Mouse (Mus musculus) inflammation-experienced regulatory T-cells, adult 6 months (primary cell): Measurements from ENCODE around the gene Prr15l. TPM values are rescaled to one million over a fixed set of nuclear protein-coding genes. Genes with fewer than 3 reads are reported as not detected.

Source experiments
- ATAC-seq: one replicate; pipeline ENCODE4 v1.8.0; 2017
- polyA plus RNA-seq, 3 experiments: library from polyadenylated mRNA; unstranded; fragments of 100-300 nt; shearing (Covaris generic); gene quantifications; one replicate each; pipeline ENCODE4 v1.2.1; 2017

Gene Prr15l
- polyA plus RNA-seq, result under 1 TPM; 0.21 to 0.62 (median 0.40) TPM

DNA sequence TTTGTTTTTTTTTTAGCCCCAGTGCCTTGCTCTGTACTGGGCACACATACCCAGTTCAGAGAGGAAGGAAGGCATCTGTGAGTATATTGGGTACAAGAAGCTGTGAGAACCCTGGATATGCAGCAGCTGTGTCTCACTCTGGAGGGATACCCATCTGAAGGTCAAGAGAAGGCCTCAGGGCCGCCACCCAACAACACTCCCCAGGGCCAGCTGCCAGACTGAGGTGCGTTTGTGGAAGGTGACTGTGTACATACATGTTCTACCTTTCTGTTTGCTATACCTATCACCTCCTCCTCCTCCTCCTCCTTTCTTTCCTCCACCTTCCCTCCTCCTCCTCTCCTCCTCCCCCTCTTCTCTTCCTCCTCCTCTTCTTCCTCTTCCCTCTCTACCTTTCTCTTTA, at the start of gene Prr15l:
TSS of gene Prr15l (plus strand) at position 17 of the 400 bp plus-strand sequence.
- ATAC-seq, result no peak

GRCm38 (mm10) chr11:96878715-96879114, 49.2 kb upstream of the Prr15l start:
- no peak for ATAC-seq

GRCm38 (mm10) chr11:96879359-96879758, 48.5 kb upstream of the Prr15l start:
- ATAC-seq, result no peak

GRCm38 (mm10) chr11:96880296-96880695, 47.6 kb upstream of the Prr15l start:
- no peak for ATAC-seq

GRCm38 (mm10) chr11:96885901-96886340, 42.0 kb upstream of the Prr15l start:
- no peak for ATAC-seq

DNA sequence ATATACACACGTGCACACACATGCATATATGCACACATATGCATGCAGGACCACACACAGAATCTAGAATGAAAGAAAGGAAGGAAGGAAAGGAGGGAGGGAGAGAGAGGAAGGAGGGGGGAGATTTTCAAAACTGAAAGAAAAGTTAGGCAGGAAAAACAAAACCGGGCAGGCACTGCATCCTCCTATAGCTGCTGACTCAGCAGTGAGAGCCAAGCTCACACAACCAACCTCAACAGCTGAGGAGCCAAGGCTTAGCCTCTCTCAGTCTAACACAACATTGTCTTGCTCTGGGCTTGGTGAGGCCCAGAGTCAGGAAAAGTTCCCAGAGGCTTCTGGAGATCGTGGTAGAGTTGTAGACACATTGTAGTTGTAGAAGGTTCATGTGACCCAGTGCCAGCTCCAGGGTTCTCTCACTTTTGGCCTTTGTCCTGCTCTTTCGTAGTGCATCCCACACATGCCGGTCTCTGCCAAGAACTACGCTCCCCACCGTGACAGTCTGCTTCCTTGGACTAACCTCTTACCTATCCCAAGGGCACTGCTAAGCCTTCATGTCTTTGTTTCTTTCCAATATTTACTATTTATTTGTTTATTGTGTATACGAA, 40.9 kb upstream of the Prr15l start:
- no peak for ATAC-seq

DNA sequence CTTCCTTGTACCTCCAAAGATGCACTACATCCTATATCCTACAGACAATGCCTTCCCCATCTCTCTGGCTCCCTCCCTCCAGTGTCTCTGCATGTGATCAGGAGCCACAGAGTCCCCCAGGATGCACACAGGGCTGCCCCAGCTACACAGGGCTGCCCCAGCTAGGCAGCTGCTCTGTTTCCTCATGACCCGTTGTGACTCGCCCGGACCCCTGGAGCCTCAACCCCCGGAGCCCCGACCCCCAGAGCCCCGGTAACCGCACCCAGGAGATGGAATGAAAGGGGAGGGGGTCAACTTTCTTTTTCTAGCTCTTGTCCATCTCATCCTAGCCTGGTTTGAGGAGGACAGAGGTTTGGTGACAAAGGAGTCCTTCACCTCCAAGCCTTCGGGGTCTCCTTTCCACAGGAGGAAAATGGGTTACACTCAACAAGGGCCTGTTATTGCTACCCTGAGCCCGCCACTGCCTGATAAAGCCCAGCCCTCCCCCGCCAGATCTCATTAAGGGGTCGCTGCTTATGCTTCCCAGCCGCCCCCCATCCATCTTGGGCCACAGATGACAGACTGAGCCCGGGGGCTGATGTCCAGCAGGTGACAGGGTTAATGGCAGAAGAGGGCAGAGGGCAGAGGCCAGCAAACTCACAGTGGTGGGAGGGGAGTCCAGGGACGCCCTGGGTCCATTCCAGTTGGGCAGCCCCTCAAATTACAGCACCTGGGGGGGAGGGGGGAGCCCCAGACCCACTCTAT, 35.9 kb upstream of the Prr15l start:
- no peak for ATAC-seq

GRCm38 (mm10) chr11:96893203-96893842, 34.6 kb upstream of the Prr15l start:
- no peak for ATAC-seq

DNA sequence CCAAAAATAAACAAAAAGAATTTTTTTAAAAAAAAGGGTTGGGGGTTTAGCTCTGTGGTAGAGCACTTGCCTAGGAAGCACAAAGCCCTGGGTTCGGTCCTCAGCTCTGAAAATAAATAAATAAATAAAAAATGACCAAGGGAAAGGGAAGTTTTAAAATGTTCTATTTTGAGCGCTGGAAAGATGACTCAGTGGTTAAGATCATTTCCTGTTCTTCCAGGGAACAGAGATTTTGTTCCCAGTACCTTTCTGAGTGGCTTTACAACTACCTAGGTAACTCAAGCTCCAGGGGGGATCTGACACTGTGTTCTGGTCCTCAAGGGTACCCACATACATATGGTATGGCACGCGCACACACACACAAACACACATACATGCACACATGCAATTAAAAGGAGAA, 32.0 kb upstream of the Prr15l start:
- no peak for ATAC-seq

GRCm38 (mm10) chr11:96899449-96900306, 28.2 kb upstream of the Prr15l start:
- no peak for ATAC-seq

- no peak for ATAC-seq
Measured at GRCm38 (mm10) chr11:96901332-96901731, 26.6 kb upstream of the Prr15l start.

DNA sequence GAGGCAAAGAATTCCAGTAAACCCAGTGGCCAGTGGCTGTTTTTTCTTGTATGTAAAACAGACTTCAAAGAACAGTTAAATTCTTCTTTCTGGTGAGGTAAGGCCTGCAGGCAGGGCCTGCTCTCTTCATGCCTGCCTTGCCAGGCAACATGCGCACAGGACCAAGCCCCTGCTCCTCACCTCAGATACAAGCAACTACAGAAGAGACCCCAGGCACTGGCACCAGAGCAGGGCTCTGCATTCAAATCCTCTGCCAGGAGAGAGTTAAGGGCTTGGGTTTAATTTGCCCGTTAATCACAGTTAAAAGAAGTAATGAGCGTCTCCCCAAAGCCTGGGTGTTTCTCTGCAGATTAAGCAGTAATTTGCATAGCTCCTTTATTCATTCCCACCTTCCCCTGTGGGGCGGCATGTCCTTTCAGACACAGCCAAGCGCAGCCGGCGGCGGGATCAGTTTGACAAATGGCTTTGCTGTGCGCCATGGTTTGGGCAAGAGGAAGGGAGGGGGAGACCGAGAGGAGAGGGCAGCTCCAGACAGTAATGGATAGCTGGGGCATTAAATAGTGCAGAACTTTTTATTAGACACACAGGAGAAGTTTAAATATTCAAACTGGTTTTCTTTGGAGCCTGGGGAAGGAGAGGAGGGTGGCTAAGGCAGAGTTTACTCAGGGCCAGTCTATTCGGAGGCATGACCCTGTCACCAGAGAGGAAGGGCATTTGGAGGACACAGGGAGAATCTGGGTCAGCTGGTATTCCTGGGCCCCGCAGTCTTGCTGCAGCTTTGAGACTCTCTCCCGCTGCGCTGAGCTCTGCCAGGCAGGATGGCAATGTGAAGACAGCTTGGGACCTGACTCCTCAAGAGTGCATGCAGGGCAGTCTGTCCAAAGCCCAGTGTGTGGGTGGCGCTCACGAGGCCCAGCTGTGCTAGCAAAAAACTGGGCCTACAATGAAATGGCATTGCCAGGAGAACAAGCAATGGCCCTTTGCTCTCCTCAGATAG, 25.0 kb upstream of the Prr15l start:
- no peak for ATAC-seq

DNA sequence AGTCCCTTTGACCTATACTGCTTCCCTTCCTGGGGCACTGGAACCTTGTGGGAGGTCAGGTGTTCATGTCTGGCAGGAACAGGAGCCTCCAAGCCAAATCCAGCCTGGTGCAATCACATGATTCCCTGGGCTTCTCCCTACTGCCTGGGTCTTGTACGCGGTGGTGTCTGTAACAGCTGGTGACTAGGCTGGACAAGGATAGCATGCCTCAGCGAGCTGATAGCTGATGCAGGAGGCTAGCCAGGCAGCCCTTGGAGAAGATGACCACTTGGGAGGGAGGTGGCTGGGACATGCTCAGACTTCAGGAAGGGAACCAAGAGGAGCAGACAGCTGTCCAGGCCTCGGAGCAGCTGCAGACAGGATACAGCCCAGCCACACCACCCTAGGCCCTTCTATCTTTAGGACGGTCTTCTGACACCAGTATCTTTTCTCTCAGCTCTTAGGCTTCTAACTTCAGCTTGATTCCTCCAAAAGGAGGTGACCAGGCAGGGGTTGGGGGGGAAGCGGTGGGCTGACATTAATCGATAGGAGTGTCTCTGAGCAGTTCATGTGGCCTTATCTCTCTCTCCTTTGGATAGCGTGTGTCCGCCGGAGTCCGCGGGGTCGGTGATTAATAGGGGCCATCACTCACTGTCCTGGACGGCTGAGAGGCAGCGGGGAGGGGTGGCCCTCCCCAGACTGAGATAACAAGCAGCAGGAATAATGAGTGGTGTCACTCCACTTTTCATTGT, 21.3 kb upstream of the Prr15l start:
- no peak for ATAC-seq

GRCm38 (mm10) chr11:96908594-96908993, 19.3 kb upstream of the Prr15l start:
- no peak for ATAC-seq

DNA sequence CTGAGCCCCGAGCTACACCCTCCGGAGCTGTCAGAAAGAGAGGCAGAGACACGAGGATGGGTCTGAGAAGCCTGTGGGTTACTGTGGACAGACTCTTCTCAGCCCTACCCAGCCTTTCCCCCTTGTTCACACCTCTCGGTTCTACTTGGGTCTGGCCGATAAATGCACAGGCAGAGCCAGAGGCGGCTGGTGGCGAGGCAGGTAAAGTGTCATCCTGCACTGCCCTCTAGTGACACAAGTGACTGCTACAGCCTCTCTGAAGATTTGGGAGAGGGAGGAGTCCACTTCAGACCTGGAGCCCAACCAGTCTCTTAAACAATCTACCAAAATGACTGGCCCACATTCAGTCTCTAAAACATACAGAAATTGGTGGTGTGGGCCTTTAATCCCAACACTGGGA, 17.9 kb upstream of the Prr15l start:
- ATAC-seq, result peak; percentile 78

GRCm38 (mm10) chr11:96912682-96913081, 15.2 kb upstream of the Prr15l start:
- ATAC-seq, result no peak

GRCm38 (mm10) chr11:96916044-96916884, 11.6 kb upstream of the Prr15l start, which contains the start of gene Cdk5rap3:
Cdk5rap3 (minus strand) TSS chr11:96916496.
- peak; percentile 99 for ATAC-seq

- ATAC-seq, result no peak
Measured at GRCm38 (mm10) chr11:96916885-96917396, 11.0 kb upstream of the Prr15l start.

- no peak for ATAC-seq
Measured at GRCm38 (mm10) chr11:96917415-96917814, 10.5 kb upstream of the Prr15l start.
